Comparison of ENCODE assay signal across 28 mouse cellular contexts in the genomic region with DNA sequence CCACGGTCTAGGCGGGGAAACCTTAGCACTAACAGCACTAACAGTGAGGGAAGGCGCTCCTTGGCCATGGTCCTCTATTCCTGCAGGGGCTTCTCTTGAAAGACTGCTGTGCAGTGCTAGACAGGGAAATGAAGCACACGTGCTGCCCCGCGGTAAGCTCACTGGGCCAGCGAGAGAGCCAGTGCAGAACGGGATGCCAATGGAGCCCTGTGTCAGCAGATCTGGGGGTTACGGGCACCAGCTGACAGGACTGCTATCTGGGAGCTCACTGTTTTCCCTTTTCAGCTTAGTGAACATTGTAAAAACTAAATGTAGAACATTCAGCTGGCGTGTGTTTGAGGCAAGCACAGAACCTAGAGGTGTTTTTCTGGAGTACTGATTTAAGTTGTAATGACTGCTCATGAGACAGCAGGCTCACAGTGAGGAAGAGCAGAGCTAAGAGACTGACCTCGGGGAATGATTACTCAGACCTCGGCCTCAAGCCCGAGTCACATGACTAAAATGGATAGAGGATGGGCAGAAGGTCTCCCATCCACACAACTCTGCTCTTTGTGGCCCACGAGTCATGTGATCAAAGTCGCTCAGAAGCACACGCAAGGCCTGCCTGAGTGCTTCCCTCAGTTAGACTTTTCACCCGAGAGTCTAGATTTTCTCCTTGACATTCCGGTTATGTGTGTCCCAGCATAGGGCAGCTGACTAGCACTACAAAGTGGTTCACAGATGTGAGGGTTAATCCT. TPM values are rescaled to one million over a fixed set of nuclear protein-coding genes. Genes with fewer than 3 reads are reported as not detected.
A peak's percentile ranks its signal among the peaks of the same experiment; 100 is the strongest.
DNase-seq lines count a peak whose midpoint lies in the region; ATAC-seq and TF ChIP-seq lines count a peak whose summit lies in the region.
"Had no signal": no experiment of that assay in that cellular context is flagged by ENCODE, and none has a peak within 500 bp of the region (broad histone marks: within the 10 kb centered on the region; RNA-seq: fewer than 3 reads in every experiment).

No protein-coding gene starts in this region.

- no peaks in the 10 kb centered on the region for H3K79me2 ChIP-seq in MEL (ENCODE audit: control insufficient read depth, insufficient read depth, low read length, poor library complexity)

- H3K9me3 ChIP-seq in kidney, embryonic 14.5 days (ENCODE audit: control insufficient read depth, low read length), result no peaks in the 10 kb centered on the region
- H3K9me3 ChIP-seq in MEL (replicated peaks; ENCODE audit: insufficient read depth, low read length), result no peaks in the 10 kb centered on the region
- H3K9me3 ChIP-seq in kidney, postnatal 0 days (replicated peaks; ENCODE audit: low read length), result no peaks in the 10 kb centered on the region
- H3K9me3 ChIP-seq: forebrain, embryonic 13.5 days; limb, embryonic 15.5 days; lung, embryonic 15.5 days; megakaryocyte, embryonic 14.5 days; midbrain, embryonic 13.5 days had no signal

- no peak for TF ChIP-seq CTCF in MEL (IDR thresholded peaks at IDR 0.05 in 2 of 3, conservative IDR thresholded peaks at IDR 0.05 in 1 of 3; ENCODE audit: control insufficient read depth in 1 of 3, insufficient read depth in 1 of 3, low read depth in 2 of 3, low read length in 3 of 3, poor library complexity in 1 of 3, severe bottlenecking in 1 of 3)
- no peak for TF ChIP-seq CTCF in kidney, postnatal 0 days (IDR thresholded peaks at IDR 0.05; ENCODE audit: low read depth)

- no peak for ATAC-seq in kidney, embryonic 14.5 days (ENCODE audit: low FRiP score, low TSS enrichment)
- peak; percentile 57 for ATAC-seq in kidney, postnatal 0 days (replicated peaks; ENCODE audit: low FRiP score, low read depth)
- ATAC-seq: CD4-positive, CD25-positive, alpha-beta regulatory T cell, adult 4 months; forebrain, embryonic 13.5 days; hindbrain, postnatal 0 days; intestine, embryonic 16.5 days; midbrain, embryonic 13.5 days had no signal

- H3K27ac ChIP-seq in kidney, embryonic 14.5 days (ENCODE audit: low read depth, low read length), result no peak overlapping the region
- H3K27ac ChIP-seq in MEL (ENCODE audit: control insufficient read depth, low read depth, low read length), result no peak overlapping the region
- no peak overlapping the region for H3K27ac ChIP-seq in kidney, postnatal 0 days
- H3K27ac ChIP-seq: forebrain, embryonic 13.5 days; hindbrain, postnatal 0 days; limb, embryonic 15.5 days; liver, embryonic 14.5 days; lung, embryonic 15.5 days; midbrain, embryonic 13.5 days had no signal

- H3K4me1 ChIP-seq in kidney, embryonic 14.5 days (ENCODE audit: control insufficient read depth, insufficient read depth, low read length), result no peaks in the 10 kb centered on the region
- no peaks in the 10 kb centered on the region for H3K4me1 ChIP-seq in MEL (ENCODE audit: control insufficient read depth in 1 of 2, insufficient read depth in 2 of 2, low read length in 2 of 2)
- no peaks in the 10 kb centered on the region for H3K4me1 ChIP-seq in kidney, postnatal 0 days (replicated peaks; ENCODE audit: insufficient read depth, low read length)
- H3K4me1 ChIP-seq: forebrain, embryonic 13.5 days; limb, embryonic 15.5 days; lung, embryonic 15.5 days; megakaryocyte, embryonic 14.5 days had no signal

- H3K36me3 ChIP-seq in kidney, embryonic 14.5 days (ENCODE audit: control insufficient read depth, insufficient read depth, low read length), result peaks cover 89% of the 10 kb centered on the region
- H3K36me3 ChIP-seq in MEL (ENCODE audit: control insufficient read depth in 1 of 2, insufficient read depth in 2 of 2, low read length in 2 of 2), result peaks cover 0 to 32% of the 10 kb centered on the region in 2 experiments; a peak in 2 of 4 replicates
- H3K36me3 ChIP-seq in kidney, postnatal 0 days (ENCODE audit: insufficient read depth, low read length), result peaks cover 71% of the 10 kb centered on the region

- no peak for TF ChIP-seq EP300 in MEL (IDR thresholded peaks at IDR 0.05; ENCODE audit: low read depth in 1 of 2, low read length in 2 of 2)

- no peak overlapping the region for H3K4me3 ChIP-seq in kidney, embryonic 14.5 days (ENCODE audit: low read length)
- H3K4me3 ChIP-seq in MEL (ENCODE audit: control insufficient read depth in 1 of 2, insufficient read depth in 1 of 2, low read depth in 2 of 2, low read length in 2 of 2), result no peak overlapping the region
- no peak overlapping the region for H3K4me3 ChIP-seq in kidney, postnatal 0 days (replicated peaks; ENCODE audit: low read depth, low read length)
- H3K4me3 ChIP-seq: forebrain, embryonic 13.5 days; limb, embryonic 15.5 days; lung, embryonic 15.5 days; megakaryocyte, embryonic 14.5 days; midbrain, embryonic 13.5 days had no signal

- WGBS in kidney, embryonic 14.5 days, result 92% methylated on average over 18 of the region's 18 CpGs
- 87% methylated on average over 18 of the region's 18 CpGs for WGBS in kidney, postnatal 0 days

- TF ChIP-seq POLR2A in MEL (IDR thresholded peaks at IDR 0.05; ENCODE audit: control insufficient read depth in 1 of 2, insufficient read depth in 1 of 2, low read depth in 1 of 2, low read length in 2 of 2, poor library complexity in 1 of 2), result no peak

- no peak overlapping the region for H3K4me2 ChIP-seq in kidney, embryonic 14.5 days (replicated peaks; ENCODE audit: low read depth, low read length)
- no peak overlapping the region for H3K4me2 ChIP-seq in kidney, postnatal 0 days (ENCODE audit: low read length)
- H3K4me2 ChIP-seq: forebrain, embryonic 13.5 days; heart, embryonic 11.5 days; limb, embryonic 15.5 days; lung, embryonic 15.5 days; midbrain, embryonic 13.5 days had no signal

- H3K27me3 ChIP-seq in kidney, embryonic 14.5 days (ENCODE audit: control insufficient read depth, insufficient read depth, low read length), result no peaks in the 10 kb centered on the region
- no peaks in the 10 kb centered on the region for H3K27me3 ChIP-seq in MEL (ENCODE audit: control insufficient read depth in 1 of 2, insufficient read depth in 2 of 2, low read length in 2 of 2)
- no peaks in the 10 kb centered on the region for H3K27me3 ChIP-seq in kidney, postnatal 0 days (ENCODE audit: insufficient read depth, low read length)
- H3K27me3 ChIP-seq: forebrain, embryonic 13.5 days; limb, embryonic 15.5 days; lung, embryonic 15.5 days; megakaryocyte, embryonic 14.5 days; midbrain, embryonic 13.5 days had no signal

- H3K9ac ChIP-seq in kidney, embryonic 14.5 days (ENCODE audit: low read depth, low read length), result no peak overlapping the region
- H3K9ac ChIP-seq in MEL (ENCODE audit: control insufficient read depth, low read depth, low read length, poor library complexity, severe bottlenecking), result no peak overlapping the region
- H3K9ac ChIP-seq in kidney, postnatal 0 days (ENCODE audit: low read depth, low read length), result no peak overlapping the region
- H3K9ac ChIP-seq: forebrain, embryonic 13.5 days; limb, embryonic 15.5 days; liver, embryonic 14.5 days; lung, embryonic 15.5 days; midbrain, embryonic 13.5 days had no signal

- TF ChIP-seq RAD21 in MEL (IDR thresholded peaks at IDR 0.05; ENCODE audit: low read depth, low read length), result no peak

- peak; percentile 64 for DNase-seq in adrenal gland, postnatal 14 days
- no peak for DNase-seq in adrenal gland, adult 8-10 months
- peak; percentile 55 for DNase-seq in kidney, adult 18-20 months
- no peak for DNase-seq in MEL (ENCODE audit: low read depth, low spot score)
- no peak for DNase-seq in kidney, postnatal 0 days (ENCODE audit: low spot score)
- no peak for DNase-seq in urinary bladder, postnatal 4 days (ENCODE audit: low spot score in 2 of 2)
- DNase-seq: cerebellum, adult 11-12 months; cerebellum, postnatal 14 days; embryo, embryonic 11 days; gastrocnemius, postnatal 10 days; left cerebral cortex, postnatal 4 days; lung, postnatal 36 days; thymus, adult 2 months; thymus, postnatal 4 days had no signal

RNA-seq across cellular contexts. Expression of a gene that starts 7.4 kb away (rescaled TPM):
- 21.2 and 22.8 TPM in 2 replicates for total RNA-seq in adrenal gland, postnatal 14 days (2021)
- total RNA-seq in adrenal gland, adult 8-10 months (2022), result 10 to 100 TPM; 34.6 to 43.3 (median 38.7) TPM
- 15.6 and 20.8 TPM in 2 replicates for polyA plus RNA-seq in kidney, embryonic 14.5 days (2014; fragmentation: Nextera tagmentation; extraction: Ambion mirVana)
- total RNA-seq in MEL (2012; rRNA removed), result 1.5 and 2.5 TPM in 2 replicates
- polyA plus RNA-seq in MEL (2012; ENCODE audit: insufficient read depth in 1 of 2, insufficient read length in 2 of 2, low read depth in 1 of 2, low replicate concordance in 2 of 2, missing spikeins in 1 of 2), result 1 to 10 TPM in 1 of 2 experiments, not detected in 1; 3.8 TPM
- 25.9 and 28.2 TPM in 2 replicates for polyA plus RNA-seq in kidney, postnatal 0 days (2015; fragmentation: Nextera tagmentation; extraction: Ambion mirVana)
- total RNA-seq: granulocyte monocyte progenitor cell, adult 5-6 weeks; monocyte, adult 5-6 weeks; neutrophil, adult 5-6 weeks had no signal

RNA-seq across cellular contexts. Expression of a gene that starts 25.4 kb away (rescaled TPM):
- total RNA-seq in adrenal gland, postnatal 14 days (2021), result 31.8 and 37.3 TPM in 2 replicates
- 10 to 100 TPM; 44.0 to 57.9 (median 47.5) TPM for total RNA-seq in adrenal gland, adult 8-10 months (2022)
- polyA plus RNA-seq in kidney, embryonic 14.5 days (2014; fragmentation: Nextera tagmentation; extraction: Ambion mirVana), result 13.8 and 21.3 TPM in 2 replicates
- 13.3 and 16.4 TPM in 2 replicates for total RNA-seq in MEL (2012; rRNA removed)
- polyA plus RNA-seq in MEL (2012; ENCODE audit: insufficient read depth in 1 of 2, insufficient read length in 2 of 2, low read depth in 1 of 2, low replicate concordance in 2 of 2, missing spikeins in 1 of 2), result 10 to 100 TPM in 1 of 2 experiments, not detected in 1; 36.2 TPM
- polyA plus RNA-seq in kidney, postnatal 0 days (2015; fragmentation: Nextera tagmentation; extraction: Ambion mirVana), result 10.1 and 12.8 TPM in 2 replicates

RNA-seq across cellular contexts. Expression of a gene that starts 26.1 kb away (rescaled TPM):
- 9.6 and 9.7 TPM in 2 replicates for total RNA-seq in adrenal gland, postnatal 14 days (2021)
- 10 to 100 TPM in 2 of 4 experiments, 1 to 10 TPM in 2; 8.0 to 18.6 (median 10.3) TPM for total RNA-seq in adrenal gland, adult 8-10 months (2022)
- 2.1 and 2.5 TPM in 2 replicates for polyA plus RNA-seq in kidney, embryonic 14.5 days (2014; fragmentation: Nextera tagmentation; extraction: Ambion mirVana)
- total RNA-seq in MEL (2012; rRNA removed), result 0.65 and 0.98 TPM in 2 replicates
- polyA plus RNA-seq in MEL (2012; ENCODE audit: insufficient read depth in 1 of 2, insufficient read length in 2 of 2, low read depth in 1 of 2, low replicate concordance in 2 of 2, missing spikeins in 1 of 2), result 1 to 10 TPM in 1 of 2 experiments, not detected in 1; 3.2 TPM
- polyA plus RNA-seq in kidney, postnatal 0 days (2015; fragmentation: Nextera tagmentation; extraction: Ambion mirVana), result 1.8 and 2.5 TPM in 2 replicates

RNA-seq across cellular contexts. Expression of a gene that starts 33.8 kb away (rescaled TPM):
- 1.6 and 2.7 TPM in 2 replicates for total RNA-seq in adrenal gland, postnatal 14 days (2021)
- 1 to 10 TPM in 3 of 4 experiments, under 1 TPM in 1; 0.40 to 4.6 (median 2.1) TPM for total RNA-seq in adrenal gland, adult 8-10 months (2022)
- 24.0 and 33.3 TPM in 2 replicates for polyA plus RNA-seq in kidney, embryonic 14.5 days (2014; fragmentation: Nextera tagmentation; extraction: Ambion mirVana)
- total RNA-seq in MEL (2012; rRNA removed), result not detected in 2 replicates
- under 1 TPM in 1 of 2 experiments, not detected in 1; 0.03 TPM for polyA plus RNA-seq in MEL (2012; ENCODE audit: insufficient read depth in 1 of 2, insufficient read length in 2 of 2, low read depth in 1 of 2, low replicate concordance in 2 of 2, missing spikeins in 1 of 2)
- 30.6 and 34.3 TPM in 2 replicates for polyA plus RNA-seq in kidney, postnatal 0 days (2015; fragmentation: Nextera tagmentation; extraction: Ambion mirVana)
- total RNA-seq: monocyte, adult 5-6 weeks; neutrophil, adult 5-6 weeks had no signal
- polyA plus RNA-seq: CD4-positive, CD25-positive, alpha-beta regulatory T cell, adult 4 months had no signal

RNA-seq across cellular contexts. Expression of a gene that starts 34.0 kb away (rescaled TPM):
- 117 and 129 TPM in 2 replicates for total RNA-seq in adrenal gland, postnatal 14 days (2021)
- total RNA-seq in adrenal gland, adult 8-10 months (2022), result 100 to 1,000 TPM in 2 of 4 experiments, 10 to 100 TPM in 2; 63.1 to 281 (median 138) TPM
- polyA plus RNA-seq in kidney, embryonic 14.5 days (2014; fragmentation: Nextera tagmentation; extraction: Ambion mirVana), result 21.3 and 22.7 TPM in 2 replicates
- 40.9 and 41.9 TPM in 2 replicates for total RNA-seq in MEL (2012; rRNA removed)
- 10 to 100 TPM in 1 of 2 experiments, not detected in 1; 52.5 TPM for polyA plus RNA-seq in MEL (2012; ENCODE audit: insufficient read depth in 1 of 2, insufficient read length in 2 of 2, low read depth in 1 of 2, low replicate concordance in 2 of 2, missing spikeins in 1 of 2)
- polyA plus RNA-seq in kidney, postnatal 0 days (2015; fragmentation: Nextera tagmentation; extraction: Ambion mirVana), result 34.3 and 36.8 TPM in 2 replicates

Comparison
In these comparisons a context has a peak if more than half of its experiments do, and no peak if none do; other contexts are left out.
1. DNase-seq: peak in adrenal gland, postnatal 14 days (single experiment) and kidney, adult 18-20 months (single experiment); none in adrenal gland, adult 8-10 months (single experiment), MEL (single experiment), kidney, postnatal 0 days (single experiment) and urinary bladder, postnatal 4 days (0 of 2).